Mouse (Mus musculus) heart, embryonic 14.5 days (tissue): ENCODE data around the gene Rbp1. TPM values are rescaled to one million over a fixed set of nuclear protein-coding genes. Genes with fewer than 3 reads are reported as not detected.

Source experiments
- ATAC-seq: fragments of 200-750 bp; cut with Nextera tagmentation; 2 replicates; pipeline ENCODE4 v1.8.0; 2017; ENCODE audit warnings: low read depth, moderate TSS enrichment; ENCODE audit not compliant: insufficient number of reproducible peaks, insufficient read depth, low FRiP score
- H3K27ac ChIP-seq, 2 experiments: fragments of 200-500 bp in 1 of 2; fragments of 300-500 bp in 1 of 2; sonication (generic) in 1 of 2; replicated peaks in 1 of 2; 2 replicates each; pipeline ENCODE4 v1.5.1; 2012 to 2014; ENCODE audit warnings: low read depth in 2 of 2, low read length in 2 of 2, control low read depth in 1 of 2, mild to moderate bottlenecking in 1 of 2, mixed read lengths in 1 of 2; ENCODE audit not compliant: control insufficient read depth in 1 of 2, insufficient read depth in 1 of 2
- H3K27me3 ChIP-seq: fragments of 300-500 bp; sonication (generic); 2 replicates; pipeline ENCODE4 v1.6.1; 2014; ENCODE audit warnings: mild to moderate bottlenecking, low read length, control low read depth; ENCODE audit not compliant: control insufficient read depth, insufficient read depth
- H3K36me3 ChIP-seq: fragments of 300-500 bp; sonication (generic); 2 replicates; pipeline ENCODE4 v1.6.1; 2014; ENCODE audit warnings: mild to moderate bottlenecking, control low read depth, low read length, mixed read lengths; ENCODE audit not compliant: control insufficient read depth, insufficient read depth
- H3K4me1 ChIP-seq, 2 experiments: fragments of 200-500 bp in 1 of 2; fragments of 300-500 bp in 1 of 2; sonication (generic) in 1 of 2; 2 replicates each; pipeline ENCODE4 v1.6.1; 2012 to 2014; ENCODE audit warnings: low read length in 2 of 2, control low read depth in 1 of 2, mixed read lengths in 1 of 2; ENCODE audit not compliant: control insufficient read depth in 2 of 2, insufficient read depth in 2 of 2
- H3K4me2 ChIP-seq: fragments of 300-500 bp; sonication (generic); 2 replicates; pipeline ENCODE4 v1.6.1; 2014; ENCODE audit warnings: mild to moderate bottlenecking, low read length
- H3K4me3 ChIP-seq, 2 experiments: fragments of 200-500 bp in 1 of 2; fragments of 300-500 bp in 1 of 2; sonication (generic) in 1 of 2; 2 replicates each; pipeline ENCODE4 v1.5.1; 2012 to 2014; ENCODE audit warnings: low read length in 2 of 2, mild to moderate bottlenecking in 2 of 2, control low read depth in 1 of 2, low read depth in 1 of 2, moderate library complexity in 1 of 2; ENCODE audit not compliant: control insufficient read depth in 1 of 2, insufficient read depth in 1 of 2
- H3K9ac ChIP-seq: fragments of 300-500 bp; sonication (generic); 2 replicates; pipeline ENCODE4 v1.6.1; 2014; ENCODE audit warnings: mild to moderate bottlenecking, low read length
- H3K9me3 ChIP-seq: fragments of 300-500 bp; sonication (generic); 2 replicates; pipeline ENCODE4 v1.6.1; 2016; ENCODE audit warnings: low read length, control low read depth; ENCODE audit not compliant: control insufficient read depth
- WGBS: fragments of 180-500 bp; shearing (Covaris S2); extraction: QIAGEN DNeasy Blood & Tissue Kit; methylation state at CpG from one replicate; pipeline ENCODE4 v1.1.7; 2014; 5-methylcytosine and 5-hydroxymethylcytosine counted together
- polyA plus RNA-seq: library from polyadenylated mRNA; unstranded; fragments of >200 nt; fragmentation: Nextera tagmentation; extraction: Ambion mirVana; gene quantifications from 2 replicates; pipeline ENCODE4 v1.2.1, GENCODE M21; 2014

The Rbp1 gene
- polyA plus RNA-seq, 1 experiment from 2014 or later: 70.7 TPM

GRCm38 (mm10) chr9:98492821-98493220, 70.1 kb downstream of the Rbp1 start:
- 19% methylated on average over 1 of the region's 1 CpGs for WGBS
- Histone ChIP-seq H3K9me3 (no peaks in the 10 kb centered on the region), H3K36me3 (no peaks in the 10 kb centered on the region), H3K9ac (no peak overlapping the region), H3K27ac (no peak overlapping the region), H3K27me3 (no peaks in the 10 kb centered on the region), H3K4me2 (no peak overlapping the region), H3K4me3 (no peak overlapping the region), H3K4me1 (peaks cover 0 to 6% of the 10 kb centered on the region in 2 experiments; a peak in 2 of 4 replicates)
- ATAC-seq: no peak

Other genes starting within 250 kb of the Rbp1 start
- 10.0 and 11.2 TPM in 2 replicates for gene Nmnat3, start 135.5 kb upstream of the Rbp1 start, polyA plus RNA-seq
- gene Rbp2, start 63.2 kb downstream of the Rbp1 start, polyA plus RNA-seq: 0.35 and 0.75 TPM in 2 replicates
- 132 and 141 TPM in 2 replicates for gene Copb2, start 140.8 kb downstream of the Rbp1 start, polyA plus RNA-seq
- 51.8 and 55.9 TPM in 2 replicates for gene Mrps22, start 178.7 kb downstream of the Rbp1 start, polyA plus RNA-seq